Mouse (Mus musculus) ES-Bruce4 (cell line): ENCODE data around the gene Sgip1. TPM values are rescaled to one million over a fixed set of nuclear protein-coding genes. Genes with fewer than 3 reads are reported as not detected.

Experiments
- H3K27ac ChIP-seq: 2 replicates; pipeline ENCODE4 v1.5.1; 2012; ENCODE audit warnings: low read length, inconsistent platforms; ENCODE audit not compliant: insufficient read depth
- H3K27me3 ChIP-seq: 2 replicates; pipeline ENCODE4 v1.6.1; 2012; ENCODE audit warnings: mild to moderate bottlenecking, low read length, inconsistent platforms; ENCODE audit not compliant: control insufficient read depth, poor library complexity, insufficient read depth, severe bottlenecking
- H3K36me3 ChIP-seq: 2 replicates; pipeline ENCODE4 v1.6.1; 2012; ENCODE audit warnings: inconsistent platforms, mild to moderate bottlenecking, low read length, moderate library complexity; ENCODE audit not compliant: control insufficient read depth, poor library complexity, insufficient read depth, severe bottlenecking
- H3K4me1 ChIP-seq: one replicate; pipeline ENCODE4 v1.8.1; 2011; ENCODE audit warnings: low read length; ENCODE audit not compliant: control insufficient read depth, insufficient read depth
- H3K4me3 ChIP-seq: 2 replicates; pipeline ENCODE4 v1.5.1; 2011; ENCODE audit warnings: low read depth, mild to moderate bottlenecking, low read length
- H3K9ac ChIP-seq: 2 replicates; pipeline ENCODE4 v1.6.1; 2012; ENCODE audit warnings: low read depth, mild to moderate bottlenecking, inconsistent platforms; ENCODE audit not compliant: poor library complexity, severe bottlenecking
- H3K9me3 ChIP-seq: replicated peaks from 2 replicates; pipeline ENCODE4 v1.6.1; 2012; ENCODE audit warnings: mild to moderate bottlenecking, low read length, inconsistent platforms; ENCODE audit not compliant: control insufficient read depth, poor library complexity, insufficient read depth, severe bottlenecking
- CTCF ChIP-seq: IDR thresholded peaks from one replicate; pipeline ENCODE4 v1.8.1; 2011; ENCODE audit warnings: low read depth, low read length
- EP300 ChIP-seq: IDR thresholded peaks from 2 replicates; pipeline ENCODE4 v1.6.1; 2011; ENCODE audit warnings: low read depth, low read length; ENCODE audit not compliant: insufficient read depth
- POLR2A ChIP-seq: IDR thresholded peaks from one replicate; pipeline ENCODE4 v1.8.1; 2011; ENCODE audit warnings: low read length; ENCODE audit not compliant: insufficient read depth
- polyA plus RNA-seq: library from polyadenylated mRNA; stranded (reverse); fragments of >200 nt; gene quantifications from 2 replicates; pipeline ENCODE4 v1.2.4, GENCODE M21; 2011; ENCODE audit warnings: low read depth; ENCODE audit not compliant: missing spikeins, insufficient read depth, insufficient read length

Gene Sgip1
- polyA plus RNA-seq, 1 experiment, result 2.9 TPM

DNA sequence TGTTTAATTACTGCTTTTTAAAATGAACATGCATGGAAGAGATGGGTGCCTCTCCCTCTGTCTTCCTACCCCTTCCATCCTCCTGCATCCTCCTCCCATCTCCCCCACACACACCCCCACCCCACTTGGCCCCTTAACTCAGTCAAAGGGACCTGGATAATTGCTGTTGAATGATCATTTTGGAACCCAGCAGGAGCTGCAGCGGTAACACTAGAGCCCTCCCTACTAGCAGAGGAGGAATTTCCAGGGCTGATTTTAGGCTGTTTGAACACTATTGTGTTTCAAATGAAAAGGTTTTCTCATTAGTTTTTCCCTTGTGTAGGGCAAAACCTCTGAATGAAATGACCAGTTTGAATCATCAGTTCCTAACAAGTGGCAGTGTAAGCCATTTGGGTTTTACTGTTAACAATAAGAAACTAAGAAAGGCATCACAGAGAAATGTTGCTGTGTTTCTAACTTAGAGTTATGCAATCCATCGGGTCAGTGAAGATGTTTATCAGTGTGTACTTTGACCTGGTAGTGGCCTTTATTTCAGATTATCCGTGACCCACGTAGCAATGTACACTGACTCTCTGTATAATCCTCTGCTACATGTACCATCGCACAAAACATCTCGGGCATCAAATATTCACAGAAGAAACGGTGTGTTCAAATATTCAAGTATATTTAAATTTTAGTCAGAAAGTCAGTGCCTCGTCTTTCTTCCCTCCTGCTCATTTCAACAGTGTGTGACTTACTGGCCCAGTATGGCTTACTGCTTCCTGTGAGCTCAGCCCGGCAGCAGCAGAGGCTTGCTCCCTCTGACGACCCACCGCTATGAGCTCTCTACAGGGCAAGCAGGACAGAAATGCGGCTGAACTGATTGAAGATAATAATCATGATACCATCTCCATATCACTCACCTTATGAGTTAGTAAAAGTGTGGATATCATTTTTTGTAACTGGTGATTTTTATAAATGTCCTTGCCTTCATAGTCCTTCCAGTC is 235.5 kb downstream of the Sgip1 start:
- Histone ChIP-seq H3K4me1 (no peaks in the 10 kb centered on the region), H3K9me3 (no peaks in the 10 kb centered on the region), H3K4me3 (no peak overlapping the region), H3K27ac (no peak overlapping the region), H3K9ac (no peak overlapping the region), H3K27me3 (peaks cover 3% of the 10 kb centered on the region), H3K36me3 (no peaks in the 10 kb centered on the region)
- TF ChIP-seq POLR2A (no peak), CTCF (no peak), EP300 (no peak)

DNA sequence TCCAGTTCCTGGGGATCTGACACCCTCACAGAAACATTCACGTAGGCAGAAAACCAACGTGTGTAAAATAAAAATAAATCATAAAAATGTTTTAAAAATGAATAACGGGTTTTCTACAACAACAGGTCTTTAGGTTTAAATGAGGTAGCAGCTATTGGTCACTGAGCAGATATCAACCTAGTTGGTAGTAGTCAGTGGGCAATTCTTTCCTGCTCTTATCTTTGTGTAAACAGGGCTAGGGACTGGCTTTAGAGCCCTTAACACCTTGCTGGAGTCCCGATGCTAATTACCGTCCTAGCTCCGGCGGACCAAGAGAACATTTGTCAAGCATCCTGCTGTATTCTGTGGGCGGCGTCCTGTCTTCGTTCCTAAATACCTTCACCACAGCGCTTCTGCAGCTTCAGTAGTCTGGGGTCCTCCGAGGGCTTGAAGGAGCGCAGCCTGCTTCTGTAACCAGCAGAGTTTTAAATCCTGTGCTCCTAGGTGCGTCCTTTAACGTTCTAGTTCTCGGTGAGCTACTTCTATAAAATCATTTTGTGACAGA is 236.8 kb downstream of the Sgip1 start:
- Histone ChIP-seq H3K27ac (no peak overlapping the region), H3K4me1 (no peaks in the 10 kb centered on the region), H3K4me3 (no peak overlapping the region), H3K9me3 (no peaks in the 10 kb centered on the region), H3K9ac (no peak overlapping the region), H3K27me3 (peaks cover 3% of the 10 kb centered on the region), H3K36me3 (no peaks in the 10 kb centered on the region)
- no peak for TF ChIP-seq POLR2A
- no peak for TF ChIP-seq EP300
- TF ChIP-seq CTCF, result no peak

DNA sequence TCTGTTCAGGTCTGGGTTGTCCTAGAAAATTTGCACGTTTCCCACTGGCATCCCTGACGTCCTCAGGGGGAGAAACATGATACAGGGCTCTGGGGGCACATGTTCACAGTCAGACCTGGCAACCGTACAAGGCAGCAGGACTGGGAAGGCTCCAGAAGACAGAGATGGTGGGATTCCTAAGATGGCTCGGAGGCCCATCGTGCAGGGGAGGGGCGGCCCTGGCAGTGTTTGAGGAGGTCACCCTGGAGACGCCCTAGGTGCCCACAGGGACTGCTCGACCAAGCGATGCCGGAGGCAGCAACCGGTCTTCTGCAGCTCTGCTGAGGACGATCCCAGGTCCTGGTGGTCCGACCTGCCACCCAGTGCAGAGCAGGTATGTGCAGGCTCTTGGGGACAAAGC is 237.3 kb downstream of the Sgip1 start, which contains the start of gene Tctex1d1:
TSS of gene Tctex1d1 (plus strand) at position 167 of the 400 bp plus-strand sequence.
- H3K9ac ChIP-seq, result no peak within 1 kb of the TSS
- H3K4me1 ChIP-seq, result no peaks in the 10 kb centered on the region
- no peak within 1 kb of the TSS for H3K27ac ChIP-seq
- H3K4me3 ChIP-seq, result no peak within 1 kb of the TSS
- no peaks in the 10 kb centered on the region for H3K9me3 ChIP-seq
- H3K27me3 ChIP-seq, result peaks cover 3% of the 10 kb centered on the region
- H3K36me3 ChIP-seq, result no peaks in the 10 kb centered on the region
- TF ChIP-seq POLR2A (no peak), CTCF (no peak), EP300 (no peak)

DNA sequence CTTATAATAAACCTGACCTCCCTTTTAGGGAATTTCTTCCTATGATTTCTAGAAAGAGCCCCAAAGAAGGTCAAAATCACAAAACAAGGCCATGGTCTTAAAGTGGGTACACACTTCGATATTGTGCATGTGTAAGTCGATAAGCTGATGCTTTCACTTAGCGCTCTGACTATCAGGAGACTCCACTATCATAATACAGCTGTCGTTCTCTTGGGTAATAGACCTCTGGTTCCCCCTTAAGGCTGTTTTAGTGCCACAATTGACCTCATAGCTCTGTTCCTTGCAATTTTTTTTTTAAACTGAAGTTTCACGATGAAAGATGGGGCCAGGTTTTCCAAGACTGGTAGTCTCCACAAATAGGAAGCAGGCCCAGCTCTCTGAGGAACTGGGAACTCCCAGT is 238.3 kb downstream of the Sgip1 start:
- H3K27me3 ChIP-seq, result peaks cover 3% of the 10 kb centered on the region
- no peaks in the 10 kb centered on the region for H3K9me3 ChIP-seq
- no peaks in the 10 kb centered on the region for H3K36me3 ChIP-seq
- H3K4me3 ChIP-seq, result no peak overlapping the region
- H3K27ac ChIP-seq, result no peak overlapping the region
- H3K4me1 ChIP-seq, result no peaks in the 10 kb centered on the region
- TF ChIP-seq EP300 (no peak), CTCF (no peak), POLR2A (no peak)
- H3K9ac ChIP-seq, result no peak overlapping the region

DNA sequence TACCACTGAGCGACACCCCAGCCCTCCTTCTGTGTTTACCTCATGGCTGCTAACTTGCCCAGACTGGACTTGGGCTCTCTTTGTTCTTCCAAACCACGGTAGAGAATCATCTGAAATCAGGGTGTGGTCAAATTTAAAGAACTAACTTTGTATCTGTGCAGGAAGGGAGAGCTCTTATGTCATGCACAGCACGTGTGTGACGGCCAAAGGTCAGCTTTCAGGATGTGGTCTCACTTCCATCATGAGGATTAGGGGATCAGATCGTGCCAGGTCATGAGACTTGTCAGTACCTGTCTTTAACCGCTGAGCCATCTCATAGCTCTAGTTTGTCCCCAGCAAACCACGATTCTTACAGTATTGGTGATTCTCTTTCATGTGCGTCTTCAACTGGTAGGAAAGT is 240.6 kb downstream of the Sgip1 start:
- peaks cover 3% of the 10 kb centered on the region for H3K27me3 ChIP-seq
- no peak overlapping the region for H3K9ac ChIP-seq
- H3K27ac ChIP-seq, result no peak overlapping the region
- no peak overlapping the region for H3K4me3 ChIP-seq
- H3K4me1 ChIP-seq, result no peaks in the 10 kb centered on the region
- H3K9me3 ChIP-seq, result no peaks in the 10 kb centered on the region
- H3K36me3 ChIP-seq, result no peaks in the 10 kb centered on the region
- TF ChIP-seq POLR2A, result no peak
- no peak for TF ChIP-seq EP300
- no peak for TF ChIP-seq CTCF

DNA sequence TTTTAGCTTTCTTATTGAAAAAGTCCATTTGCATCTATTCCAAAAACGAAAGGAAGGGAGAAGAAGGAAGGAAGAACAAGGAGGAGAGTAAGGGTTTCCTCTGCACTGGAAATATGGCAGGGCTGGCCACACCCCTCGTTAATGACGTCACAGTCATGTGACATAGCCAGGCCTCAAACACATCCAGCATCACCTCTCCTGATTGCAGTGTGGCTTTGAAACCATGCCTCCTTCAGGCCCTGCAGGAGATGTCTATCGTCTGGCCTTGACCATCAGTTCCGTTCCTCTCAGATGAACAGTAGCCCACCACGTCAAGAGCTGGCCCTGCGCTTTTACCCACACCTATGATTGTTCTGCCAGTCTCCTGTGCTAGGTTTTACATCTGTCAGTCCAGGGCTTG is 245.1 kb downstream of the Sgip1 start:
- H3K27me3 ChIP-seq, result no peaks in the 10 kb centered on the region
- no peak overlapping the region for H3K27ac ChIP-seq
- no peaks in the 10 kb centered on the region for H3K36me3 ChIP-seq
- H3K4me3 ChIP-seq, result no peak overlapping the region
- no peaks in the 10 kb centered on the region for H3K9me3 ChIP-seq
- no peak for TF ChIP-seq CTCF
- H3K4me1 ChIP-seq, result no peaks in the 10 kb centered on the region
- H3K9ac ChIP-seq, result no peak overlapping the region
